Mouse (Mus musculus) hindbrain, embryonic 14.5 days (tissue): Measurements from ENCODE around the gene H2-Ob. TPM values are rescaled to one million over a fixed set of nuclear protein-coding genes. Genes with fewer than 3 reads are reported as not detected.

Experiments
- ATAC-seq: fragments of 200-750 bp; cut with Nextera tagmentation; 2 replicates; pipeline ENCODE4 v1.8.0; 2017; ENCODE audit warnings: moderate number of reproducible peaks, mild to moderate bottlenecking, moderate TSS enrichment, moderate library complexity; ENCODE audit not compliant: low FRiP score
- DNase-seq: peaks from one replicate; pipeline ENCODE4 v3.0.0-alpha.2; 2015; ENCODE audit warnings: low spot score
- H3K27ac ChIP-seq: fragments of 300-500 bp; sonication (generic); 2 replicates; pipeline ENCODE4 v1.5.1; 2014; ENCODE audit warnings: mild to moderate bottlenecking, moderate library complexity
- H3K27me3 ChIP-seq: fragments of 300-500 bp; sonication (generic); 2 replicates; pipeline ENCODE4 v1.6.1; 2014; ENCODE audit warnings: mild to moderate bottlenecking, low read length, mixed read lengths; ENCODE audit not compliant: control insufficient read depth, insufficient read depth
- H3K36me3 ChIP-seq: fragments of 300-500 bp; sonication (generic); replicated peaks from 2 replicates; pipeline ENCODE4 v1.6.1; 2014; ENCODE audit not compliant: control insufficient read depth, insufficient read depth
- H3K4me1 ChIP-seq: fragments of 300-500 bp; sonication (generic); replicated peaks from 2 replicates; pipeline ENCODE4 v1.6.1; 2014; ENCODE audit warnings: antibody characterized with exemption, low read length, mixed read lengths; ENCODE audit not compliant: control insufficient read depth, insufficient read depth
- H3K4me2 ChIP-seq: fragments of 300-500 bp; sonication (generic); replicated peaks from 2 replicates; pipeline ENCODE4 v1.6.1; 2014; ENCODE audit warnings: mild to moderate bottlenecking, moderate library complexity
- H3K4me3 ChIP-seq: fragments of 300-500 bp; sonication (generic); replicated peaks from 2 replicates; pipeline ENCODE4 v1.5.1; 2014; ENCODE audit warnings: mild to moderate bottlenecking, low read length
- H3K9ac ChIP-seq: fragments of 300-500 bp; sonication (generic); 2 replicates; pipeline ENCODE4 v1.6.1; 2014
- H3K9me3 ChIP-seq: fragments of 300-500 bp; sonication (generic); 2 replicates; pipeline ENCODE4 v1.6.1; 2016; ENCODE audit warnings: low read length; ENCODE audit not compliant: control insufficient read depth
- WGBS: fragments of 180-500 bp; shearing (Covaris S2); extraction: QIAGEN DNeasy Blood & Tissue Kit; methylation state at CpG from one replicate; pipeline ENCODE4 v1.1.7; 2014; 5-methylcytosine and 5-hydroxymethylcytosine counted together
- polyA plus RNA-seq: library from polyadenylated mRNA; unstranded; fragments of >200 nt; fragmentation: Nextera tagmentation; extraction: Ambion mirVana; gene quantifications from 2 replicates; pipeline ENCODE4 v1.2.1, GENCODE M21; 2014

H2-Ob gene
- polyA plus RNA-seq, 1 experiment from 2014 or later = not detected

- ATAC-seq = no peak
- H3K4me2 ChIP-seq = peak overlapping the region; percentile 97
- no peaks in the 10 kb centered on the region for H3K36me3 ChIP-seq
- 0 out of 2 replicates have a peak overlapping the region, but pooled peaks have one; percentile 16 for H3K9ac ChIP-seq
- no peak for DNase-seq
- H3K4me1 ChIP-seq = peaks cover 22% of the 10 kb centered on the region
- H3K27ac ChIP-seq = no peak overlapping the region
- WGBS = 2% methylated on average over 14 of the region's 14 CpGs
- H3K9me3 ChIP-seq = no peaks in the 10 kb centered on the region
- peaks cover 29% of the 10 kb centered on the region for H3K27me3 ChIP-seq
- H3K4me3 ChIP-seq = peak overlapping the region; percentile 46
Observed at GRCm38 (mm10) chr17:34263811-34264371, 25.2 kb downstream of the H2-Ob start.

GRCm38 (mm10) chr17:34264452-34265351 lies 26.0 kb downstream of the H2-Ob start:
- under 1% methylated on average over 91 of the region's 93 CpGs for WGBS
- peak overlapping the region; percentile 97 for H3K4me2 ChIP-seq
- H3K36me3 ChIP-seq = no peaks in the 10 kb centered on the region
- peak overlapping the region; percentile 46 for H3K4me3 ChIP-seq
- H3K27ac ChIP-seq = no peak overlapping the region
- H3K27me3 ChIP-seq = peaks cover 29% of the 10 kb centered on the region
- peaks cover 22% of the 10 kb centered on the region for H3K4me1 ChIP-seq
- no peaks in the 10 kb centered on the region for H3K9me3 ChIP-seq
- H3K9ac ChIP-seq = peak overlapping the region; percentile 56
- DNase-seq (no peak), ATAC-seq (0 out of 2 replicates have a peak, but pooled peaks have one; percentile 18)

DNA sequence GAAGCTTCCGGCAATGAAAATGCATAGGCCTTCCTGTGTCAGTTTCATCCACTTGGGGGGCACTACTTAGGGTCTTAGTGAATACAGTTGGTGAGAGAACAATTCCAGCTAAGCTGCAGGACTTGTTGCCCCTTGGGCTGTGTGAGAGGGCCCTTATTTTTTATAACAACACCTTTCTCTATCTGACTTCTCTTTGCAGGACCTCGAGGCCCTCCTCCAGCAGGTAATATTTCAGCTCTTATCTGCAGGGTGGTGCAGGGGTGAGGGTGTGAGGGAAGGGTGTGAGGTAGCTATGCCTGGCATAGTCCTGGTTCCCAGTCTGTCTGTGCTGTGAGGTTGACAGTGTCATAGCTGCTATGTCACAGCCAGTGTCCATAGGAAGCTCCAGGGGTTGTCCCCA lies 29.6 kb downstream of the H2-Ob start:
- Histone ChIP-seq H3K27ac (no peak overlapping the region), H3K9me3 (no peaks in the 10 kb centered on the region), H3K4me3 (no peak overlapping the region), H3K36me3 (no peaks in the 10 kb centered on the region), H3K4me1 (peaks cover 19% of the 10 kb centered on the region), H3K27me3 (peaks cover 22% of the 10 kb centered on the region), H3K9ac (no peak overlapping the region), H3K4me2 (no peak overlapping the region)
- whole genome bisulfite sequencing = 93% methylated on average over 2 of the region's 2 CpGs
- ATAC-seq (no peak), DNase-seq (no peak)

- H3K9me3 ChIP-seq = no peaks in the 10 kb centered on the region
- peaks cover 14% of the 10 kb centered on the region for H3K4me1 ChIP-seq
- H3K36me3 ChIP-seq = no peaks in the 10 kb centered on the region
- no peak overlapping the region for H3K4me2 ChIP-seq
- 96% methylated on average over 2 of the region's 2 CpGs for WGBS
- H3K27ac ChIP-seq = no peak overlapping the region
- DNase-seq (no peak), ATAC-seq (no peak)
- no peak overlapping the region for H3K9ac ChIP-seq
- H3K27me3 ChIP-seq = peaks cover 17% of the 10 kb centered on the region
- no peak overlapping the region for H3K4me3 ChIP-seq
Observed at GRCm38 (mm10) chr17:34268748-34269147, 30.0 kb downstream of the H2-Ob start.

DNA sequence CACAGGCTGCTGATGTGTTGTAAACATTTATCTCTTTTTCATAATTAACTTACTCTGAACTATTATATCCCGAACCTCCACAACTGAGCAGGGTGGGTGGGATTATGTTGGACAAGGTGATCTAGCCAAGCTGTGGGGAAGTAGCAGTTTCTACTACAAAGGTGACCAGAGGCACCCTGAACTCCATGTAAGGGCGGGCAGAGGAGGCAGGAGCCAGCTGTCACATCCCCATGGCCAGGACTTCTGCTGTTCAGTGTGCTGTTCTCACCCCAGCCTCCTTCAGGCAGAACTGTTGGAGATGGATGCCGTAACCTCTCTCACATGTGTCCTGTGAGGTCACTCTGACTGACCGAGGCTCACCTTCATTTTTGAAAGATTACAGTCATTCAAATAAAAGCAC lies 31.1 kb downstream of the H2-Ob start:
- WGBS = 77% methylated on average over 4 of the region's 4 CpGs
- no peak overlapping the region for H3K4me3 ChIP-seq
- DNase-seq = no peak
- peaks cover 7% of the 10 kb centered on the region for H3K27me3 ChIP-seq
- peaks cover 4% of the 10 kb centered on the region for H3K4me1 ChIP-seq
- no peaks in the 10 kb centered on the region for H3K36me3 ChIP-seq
- H3K27ac ChIP-seq = no peak overlapping the region
- ATAC-seq = no peak
- H3K9ac ChIP-seq = no peak overlapping the region
- no peaks in the 10 kb centered on the region for H3K9me3 ChIP-seq
- no peak overlapping the region for H3K4me2 ChIP-seq

- Histone ChIP-seq H3K27ac (no peak overlapping the region), H3K27me3 (peaks cover 3% of the 10 kb centered on the region), H3K4me2 (no peak overlapping the region), H3K4me1 (no peaks in the 10 kb centered on the region), H3K36me3 (no peaks in the 10 kb centered on the region), H3K9ac (no peak overlapping the region), H3K9me3 (no peaks in the 10 kb centered on the region), H3K4me3 (no peak overlapping the region)
- DNase-seq = no peak
- no peak for ATAC-seq
- 88% methylated on average over 2 of the region's 2 CpGs for whole genome bisulfite sequencing
Observed at GRCm38 (mm10) chr17:34270230-34270629, 31.5 kb downstream of the H2-Ob start.

DNA sequence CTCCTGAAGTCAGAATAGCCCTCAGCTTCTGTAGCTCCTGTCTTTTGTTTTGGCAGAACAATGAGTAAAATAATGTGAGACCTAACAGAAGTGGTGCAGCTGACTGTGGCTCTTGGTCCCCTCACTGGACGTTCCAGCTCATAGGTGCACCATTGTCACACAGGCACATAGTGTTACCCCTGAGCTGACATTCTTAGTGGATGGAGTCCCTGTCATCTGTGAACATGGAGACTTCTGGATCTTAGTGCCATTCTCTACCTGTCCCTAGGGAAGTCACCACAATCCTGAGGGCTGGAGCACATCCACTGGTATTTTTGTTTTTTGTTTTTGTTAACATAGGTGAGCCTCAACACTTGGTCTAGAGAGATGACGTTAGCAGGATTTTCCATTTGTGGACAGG lies 32.2 kb downstream of the H2-Ob start:
- DNase-seq = no peak
- Histone ChIP-seq H3K4me2 (no peak overlapping the region), H3K9ac (no peak overlapping the region), H3K36me3 (no peaks in the 10 kb centered on the region), H3K27me3 (no peaks in the 10 kb centered on the region), H3K27ac (no peak overlapping the region), H3K4me3 (no peak overlapping the region), H3K9me3 (0 out of 2 replicates have a peak, but pooled peaks cover 3% of the 10 kb centered on the region), H3K4me1 (no peaks in the 10 kb centered on the region)
- ATAC-seq = no peak
- WGBS = 82% methylated on average over 2 of the region's 2 CpGs

DNA sequence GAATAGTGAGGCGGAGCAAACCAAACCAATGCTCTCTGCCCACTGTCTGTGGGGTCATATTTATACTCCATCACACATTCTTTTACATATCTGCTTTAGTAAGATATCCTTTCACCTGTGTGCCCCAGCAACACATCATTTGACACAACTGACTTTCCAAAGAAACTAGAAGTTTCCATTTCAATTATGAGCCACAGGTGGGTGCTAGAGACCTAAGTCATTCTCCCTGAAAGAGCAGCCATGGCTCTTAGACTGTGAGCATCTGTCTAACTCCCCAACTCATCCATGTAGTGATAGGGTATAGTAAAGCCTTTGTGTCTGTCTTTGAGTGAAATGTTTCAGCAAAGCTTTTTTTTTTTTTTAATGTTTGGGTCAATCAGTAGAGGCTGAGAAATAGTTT lies 33.4 kb downstream of the H2-Ob start:
- Histone ChIP-seq H3K27me3 (no peaks in the 10 kb centered on the region), H3K4me1 (no peaks in the 10 kb centered on the region), H3K9me3 (0 out of 2 replicates have a peak, but pooled peaks cover 7% of the 10 kb centered on the region), H3K4me3 (no peak overlapping the region), H3K27ac (no peak overlapping the region), H3K4me2 (no peak overlapping the region), H3K36me3 (no peaks in the 10 kb centered on the region), H3K9ac (no peak overlapping the region)
- ATAC-seq = no peak
- DNase-seq = no peak
- 89% methylated on average over 1 of the region's 1 CpGs for WGBS

GRCm38 (mm10) chr17:34280499-34281038 lies 41.9 kb downstream of the H2-Ob start:
- Histone ChIP-seq H3K27me3 (no peaks in the 10 kb centered on the region), H3K4me1 (no peaks in the 10 kb centered on the region), H3K9me3 (0 out of 2 replicates have a peak, but pooled peaks cover 7% of the 10 kb centered on the region), H3K36me3 (no peaks in the 10 kb centered on the region), H3K4me2 (no peak overlapping the region), H3K9ac (no peak overlapping the region), H3K27ac (no peak overlapping the region), H3K4me3 (no peak overlapping the region)
- DNase-seq = no peak
- no peak for ATAC-seq
- 76% methylated on average over 1 of the region's 1 CpGs for WGBS
